Mouse (Mus musculus) hindbrain, embryonic 10.5 days (tissue): ENCODE measurements around the gene Cngb1. TPM values are rescaled to one million over a fixed set of nuclear protein-coding genes. Genes with fewer than 3 reads are reported as not detected.
A peak's percentile ranks its signal among the peaks of the same experiment; 100 is the strongest.

Source experiments
- DNase-seq: peaks from one replicate; pipeline ENCODE4 v3.0.0-alpha.2; 2017; ENCODE audit warnings: low spot score
- H3K27ac ChIP-seq: fragments of 300-500 bp; sonication (generic); 2 replicates; pipeline ENCODE4 v1.5.1; 2016; ENCODE audit warnings: mild to moderate bottlenecking, moderate library complexity
- H3K27me3 ChIP-seq: fragments of 300-500 bp; sonication (generic); 2 replicates; pipeline ENCODE4 v1.6.1; 2016; ENCODE audit warnings: mild to moderate bottlenecking; ENCODE audit not compliant: poor library complexity, insufficient read depth, severe bottlenecking
- H3K36me3 ChIP-seq: fragments of 300-500 bp; sonication (generic); 2 replicates; pipeline ENCODE4 v1.6.1; 2016; ENCODE audit warnings: mild to moderate bottlenecking, moderate library complexity
- H3K4me1 ChIP-seq: fragments of 300-500 bp; sonication (generic); replicated peaks from 2 replicates; pipeline ENCODE4 v1.6.1; 2016; ENCODE audit warnings: mild to moderate bottlenecking
- H3K4me3 ChIP-seq: fragments of 300-500 bp; sonication (generic); 2 replicates; pipeline ENCODE4 v1.5.1; 2016; ENCODE audit warnings: mild to moderate bottlenecking, moderate library complexity
- H3K9me3 ChIP-seq: fragments of 300-500 bp; sonication (generic); 2 replicates; pipeline ENCODE4 v1.6.1; 2016; ENCODE audit warnings: mild to moderate bottlenecking, moderate library complexity
- WGBS: fragments of 180-500 bp; shearing (Covaris S2); methylation state at CpG from one replicate; pipeline ENCODE4 v1.1.7; 2016; 5-methylcytosine and 5-hydroxymethylcytosine counted together
- polyA plus RNA-seq: library from polyadenylated mRNA; unstranded; fragments of >200 nt; fragmentation: Nextera tagmentation; extraction: Ambion mirVana; gene quantifications from 2 replicates; pipeline ENCODE4 v1.2.1, GENCODE M21; 2016

The Cngb1 gene
- 0.07 and 0.59 TPM in 2 replicates for polyA plus RNA-seq

- no peak for DNase-seq
- H3K4me3 ChIP-seq: no peak within 1 kb of the TSS
- no peaks in the 10 kb centered on the region for H3K36me3 ChIP-seq
- H3K9me3 ChIP-seq: no peaks in the 10 kb centered on the region
- no peaks in the 10 kb centered on the region; the same call in 1 of the 2 replicates for H3K27me3 ChIP-seq
- 58% methylated on average over 6 of the region's 6 CpGs for WGBS
- H3K4me1 ChIP-seq: peaks cover 16% of the 10 kb centered on the region
- no peak within 1 kb of the TSS for H3K27ac ChIP-seq
Observed at GRCm38 (mm10) chr8:95306431-95306830, at the start of gene Cngb1. Gene Cngb1 (minus strand): TSS chr8:95306585.

DNA sequence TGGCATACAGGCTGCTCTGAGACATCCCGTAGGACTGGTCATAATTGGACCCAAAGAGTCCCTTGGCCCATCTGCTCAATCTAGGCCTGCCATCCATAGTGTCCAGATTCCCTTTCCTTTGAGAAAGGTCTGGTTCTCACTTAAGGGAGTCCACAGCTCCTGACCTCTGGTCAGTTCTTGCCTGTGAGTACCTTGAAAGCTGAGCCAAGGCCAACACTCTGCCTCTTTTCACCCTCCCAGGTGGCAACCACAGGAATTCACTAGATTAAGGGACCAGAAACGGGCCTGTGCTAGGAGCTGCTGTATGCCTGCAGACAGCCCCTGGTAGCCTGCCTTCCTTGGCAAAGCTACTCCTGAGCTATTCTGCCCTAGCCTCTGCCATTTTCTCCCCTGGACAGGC is 48.2 kb upstream of the Cngb1 start:
- 81% methylated on average over 2 of the region's 2 CpGs for WGBS

GRCm38 (mm10) chr8:95352871-95353866 is 46.8 kb upstream of the Cngb1 start:
- Histone ChIP-seq H3K36me3 (0 out of 2 replicates have a peak, but pooled peaks cover 6% of the 10 kb centered on the region), H3K9me3 (no peaks in the 10 kb centered on the region), H3K27ac (peak overlapping the region; percentile 95), H3K27me3 (peaks cover 33% of the 10 kb centered on the region), H3K4me1 (peaks cover 51% of the 10 kb centered on the region), H3K4me3 (peak overlapping the region; percentile 89)
- DNase-seq: peak; percentile 80
- WGBS: 2% methylated on average over 62 of the region's 62 CpGs

More for the DNA sequence above, 48.2 kb upstream of the Cngb1 start:
- no peaks in the 10 kb centered on the region for H3K9me3 ChIP-seq
- no peak overlapping the region for H3K4me3 ChIP-seq
- H3K27me3 ChIP-seq: peaks cover 27% of the 10 kb centered on the region
- H3K27ac ChIP-seq: no peak overlapping the region
- H3K4me1 ChIP-seq: peaks cover 55% of the 10 kb centered on the region
- no peak for DNase-seq
- 0 out of 2 replicates have a peak, but pooled peaks cover 6% of the 10 kb centered on the region for H3K36me3 ChIP-seq

DNA sequence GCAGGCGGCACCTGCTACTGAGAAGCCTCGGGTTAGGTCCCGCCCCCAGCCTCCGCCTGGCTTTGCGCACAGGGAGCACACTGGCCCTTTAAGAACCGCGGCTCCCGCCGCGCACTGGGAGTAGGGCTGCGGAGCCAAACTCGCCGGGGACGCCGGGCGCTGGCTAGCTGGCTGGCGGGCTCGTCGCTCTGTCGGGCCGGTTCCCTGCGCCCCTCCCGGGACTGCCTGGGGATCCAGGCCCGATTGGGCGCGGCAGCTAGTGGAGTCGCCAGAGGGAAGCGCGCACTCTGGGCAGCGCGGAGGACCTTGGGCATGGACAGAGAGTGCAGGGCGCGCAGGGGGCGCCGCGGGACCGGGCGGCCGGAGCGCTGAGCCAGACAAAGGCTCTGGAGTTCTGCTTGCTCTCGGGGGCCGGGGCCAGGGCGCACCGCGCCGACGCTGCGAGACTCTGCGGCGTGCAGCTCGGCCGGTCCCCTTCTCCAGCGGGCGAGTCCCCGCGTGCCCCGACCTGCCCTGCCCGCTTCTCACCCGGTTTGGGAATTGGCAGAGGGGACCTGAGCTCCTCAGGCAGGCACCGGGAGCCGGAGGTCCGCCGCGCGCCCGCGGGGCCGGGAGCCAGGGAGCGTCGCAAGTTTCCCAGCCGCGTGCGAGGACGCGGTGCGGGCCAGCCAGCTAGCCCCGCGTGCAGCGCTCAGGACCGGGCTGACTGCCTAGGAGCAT is 45.9 kb upstream of the Cngb1 start, which contains the start of gene Mmp15:
Mmp15 (plus strand) TSS at position 118 of the 720 bp plus-strand sequence.
- H3K4me3 ChIP-seq: peak within 1 kb of the TSS; percentile 89
- 0 out of 2 replicates have a peak, but pooled peaks cover 6% of the 10 kb centered on the region for H3K36me3 ChIP-seq
- peaks cover 51% of the 10 kb centered on the region for H3K4me1 ChIP-seq
- peak within 1 kb of the TSS; percentile 95 for H3K27ac ChIP-seq
- WGBS: under 1% methylated on average over 80 of the region's 80 CpGs
- peaks cover 38% of the 10 kb centered on the region for H3K27me3 ChIP-seq
- no peaks in the 10 kb centered on the region for H3K9me3 ChIP-seq
- DNase-seq: peak; percentile 83

DNA sequence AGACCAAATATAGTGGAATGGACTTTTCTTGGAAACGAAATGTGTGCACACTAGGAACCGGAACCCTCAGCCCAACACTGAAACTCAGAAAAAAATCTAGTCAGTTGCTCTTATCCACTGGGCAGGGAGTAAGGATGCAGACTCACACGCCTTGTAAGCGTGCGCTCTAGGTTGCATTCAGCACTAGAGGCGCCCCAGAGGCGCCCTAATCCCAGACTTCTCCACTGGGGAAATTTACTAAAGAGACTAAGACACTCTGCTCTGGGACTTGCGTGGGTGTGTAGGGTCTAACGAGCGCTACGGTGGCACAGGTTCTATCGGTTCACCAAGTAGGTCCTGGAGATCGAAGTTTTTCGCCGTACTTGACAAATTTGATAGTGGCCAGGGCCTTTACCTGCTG is 45.1 kb upstream of the Cngb1 start:
- 3% methylated on average over 15 of the region's 15 CpGs for WGBS
- H3K27me3 ChIP-seq: peaks cover 38% of the 10 kb centered on the region
- peak overlapping the region; percentile 89 for H3K4me3 ChIP-seq

DNA sequence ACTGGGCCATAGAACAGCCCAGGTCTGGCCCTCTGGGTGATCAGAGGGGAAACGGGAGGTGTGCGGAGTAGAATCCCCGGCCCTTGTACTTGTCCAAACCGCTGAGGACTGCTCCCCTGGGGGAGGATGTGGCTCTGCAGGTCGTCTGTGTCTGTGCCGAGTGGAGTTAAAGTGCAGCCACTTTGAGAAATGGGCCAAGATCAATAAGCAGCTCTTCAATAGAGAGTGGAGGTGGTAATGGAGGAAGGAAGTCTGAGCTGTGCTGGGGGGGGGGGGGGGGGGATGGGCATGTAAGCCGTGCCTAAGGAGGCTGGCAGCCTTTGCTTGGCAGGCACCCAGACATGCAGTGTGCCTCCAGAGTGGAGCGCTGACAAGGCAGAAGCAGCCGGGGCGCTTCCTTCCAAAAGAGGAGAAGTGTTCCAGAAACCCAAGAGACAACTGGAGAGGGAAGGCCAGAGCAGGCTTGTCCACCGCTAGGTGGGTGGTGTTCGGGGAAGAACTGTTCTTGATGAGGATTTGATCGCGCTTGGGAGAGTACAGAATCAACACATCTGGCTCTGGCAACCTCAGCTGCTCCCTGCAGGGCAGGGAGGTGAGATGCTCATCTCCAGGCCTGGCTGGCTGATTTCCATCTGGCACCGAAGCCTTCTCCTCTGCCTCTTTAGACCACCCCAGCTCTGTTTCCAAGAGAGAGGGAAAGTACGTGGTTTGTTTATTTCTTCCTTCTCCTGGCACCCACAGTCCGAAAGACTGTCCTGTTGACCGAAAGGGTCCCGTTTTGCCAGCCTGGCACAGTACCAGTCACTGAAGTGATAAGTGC is 42.6 kb upstream of the Cngb1 start:
- H3K36me3 ChIP-seq: peaks cover 18% of the 10 kb centered on the region
- no peak overlapping the region for H3K4me3 ChIP-seq
- H3K4me1 ChIP-seq: peaks cover 42% of the 10 kb centered on the region
- H3K27ac ChIP-seq: no peak overlapping the region
- DNase-seq: no peak
- no peaks in the 10 kb centered on the region for H3K9me3 ChIP-seq
- H3K27me3 ChIP-seq: peaks cover 38% of the 10 kb centered on the region
- WGBS: 66% methylated on average over 19 of the region's 19 CpGs

More for the DNA sequence above, 45.1 kb upstream of the Cngb1 start:
- Histone ChIP-seq H3K4me1 (peaks cover 51% of the 10 kb centered on the region), H3K9me3 (no peaks in the 10 kb centered on the region), H3K27ac (peak overlapping the region; percentile 95; the same call in 1 of the 2 replicates), H3K36me3 (0 out of 2 replicates have a peak, but pooled peaks cover 6% of the 10 kb centered on the region)
- DNase-seq: peak; percentile 54

GRCm38 (mm10) chr8:95348356-95348755 is 42.0 kb upstream of the Cngb1 start:
- peaks cover 35% of the 10 kb centered on the region for H3K4me1 ChIP-seq
- 89% methylated on average over 2 of the region's 2 CpGs for WGBS

DNA sequence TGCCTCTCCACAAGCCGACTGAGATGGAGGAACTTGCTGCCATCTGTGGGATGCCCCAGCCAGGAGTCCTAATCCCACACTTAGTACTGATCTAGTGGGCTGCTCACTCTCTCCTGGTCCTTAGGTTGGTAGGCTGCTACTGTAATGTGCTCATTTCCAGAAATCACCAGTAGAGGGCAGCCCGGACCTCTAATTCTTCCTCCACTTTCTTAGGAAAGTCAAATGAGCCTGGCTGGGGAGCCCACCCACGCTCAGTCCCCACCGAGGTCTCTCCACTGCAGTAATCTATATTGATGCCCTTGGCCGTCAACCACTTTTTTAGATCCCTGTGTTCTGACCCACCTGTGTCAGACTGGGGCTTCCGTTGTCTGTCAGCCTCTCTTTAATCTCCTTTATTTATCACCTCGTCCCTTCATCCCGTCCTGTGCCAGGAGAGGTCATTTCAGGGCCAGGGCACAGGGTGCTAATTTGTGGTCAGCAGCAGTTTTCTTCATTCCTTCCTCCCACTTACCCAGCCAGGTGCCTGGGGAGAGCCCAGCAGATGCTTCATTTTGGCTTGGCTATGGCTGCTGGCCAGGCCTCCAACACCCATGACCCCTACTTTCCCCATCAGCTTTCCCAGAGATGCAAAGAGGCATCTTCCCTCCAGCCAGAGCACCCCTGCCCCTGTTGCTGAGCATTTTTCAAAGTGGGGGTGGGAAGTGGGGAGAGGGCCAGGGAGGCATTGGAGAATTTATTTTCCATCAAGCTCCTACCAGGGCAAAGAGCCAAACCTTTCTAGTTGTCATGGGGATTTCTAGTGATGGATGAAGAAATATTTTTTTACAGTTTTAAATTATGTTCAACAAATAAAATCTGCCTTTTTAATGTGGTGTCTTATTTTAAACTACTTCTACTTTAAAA is 40.5 kb upstream of the Cngb1 start:
- peaks cover 31% of the 10 kb centered on the region for H3K27me3 ChIP-seq
- WGBS: 37% methylated on average over 8 of the region's 8 CpGs
- peak; percentile 76 for DNase-seq
- H3K4me1 ChIP-seq: peaks cover 21% of the 10 kb centered on the region
- peaks cover 32% of the 10 kb centered on the region for H3K36me3 ChIP-seq
- H3K4me3 ChIP-seq: no peak overlapping the region
- H3K27ac ChIP-seq: no peak overlapping the region
- no peaks in the 10 kb centered on the region for H3K9me3 ChIP-seq

More at GRCm38 (mm10) chr8:95348356-95348755, 42.0 kb upstream of the Cngb1 start:
- no peaks in the 10 kb centered on the region for H3K9me3 ChIP-seq
- DNase-seq: no peak
- H3K27me3 ChIP-seq: peaks cover 38% of the 10 kb centered on the region
- no peak overlapping the region for H3K4me3 ChIP-seq
- H3K27ac ChIP-seq: no peak overlapping the region
- peaks cover 24% of the 10 kb centered on the region for H3K36me3 ChIP-seq

DNA sequence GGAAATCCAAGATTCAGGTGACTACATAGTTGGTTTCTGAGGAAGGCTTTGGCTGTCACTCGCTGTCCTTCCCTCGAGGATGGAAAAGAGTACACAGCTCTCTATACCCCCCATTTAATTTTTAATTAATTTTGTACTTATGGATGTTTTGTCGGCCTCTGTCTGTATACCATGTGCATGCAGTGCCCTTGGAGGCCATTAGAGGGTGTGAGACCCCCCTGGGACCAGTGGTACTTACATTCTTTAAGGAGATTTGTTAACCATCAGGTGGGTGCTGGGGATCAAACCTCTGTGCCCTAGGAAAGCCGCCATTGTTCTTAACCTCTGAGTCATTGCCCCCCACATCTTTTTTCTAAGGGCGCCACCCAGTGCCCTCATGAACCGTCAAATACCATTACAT is 38.3 kb upstream of the Cngb1 start:
- Histone ChIP-seq H3K36me3 (peaks cover 52% of the 10 kb centered on the region), H3K4me1 (peaks cover 10% of the 10 kb centered on the region), H3K27me3 (peaks cover 11% of the 10 kb centered on the region; the same call in 1 of the 2 replicates), H3K4me3 (no peak overlapping the region), H3K9me3 (no peaks in the 10 kb centered on the region), H3K27ac (no peak overlapping the region)
- DNase-seq: no peak
- 76% methylated on average over 6 of the region's 6 CpGs for WGBS

DNA sequence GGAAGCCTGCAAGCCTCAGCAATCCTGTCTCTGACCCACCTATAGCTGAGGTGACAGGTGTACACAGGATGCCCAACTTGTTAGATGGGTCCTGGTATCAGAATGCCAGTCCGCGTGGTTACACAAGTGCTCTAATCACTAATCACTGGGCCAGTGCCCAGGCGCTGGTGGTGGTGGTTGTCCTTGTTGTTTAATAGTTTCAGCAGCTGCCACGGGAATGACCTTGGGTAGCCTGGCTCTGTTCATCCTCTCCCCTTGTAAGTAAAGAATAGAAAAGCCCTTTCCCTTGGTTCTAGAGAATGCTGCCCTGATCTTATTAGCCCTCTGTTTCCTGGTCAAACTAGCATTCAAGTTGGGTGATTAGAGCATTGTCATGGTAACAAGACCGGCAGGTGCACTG is 35.3 kb upstream of the Cngb1 start:
- no peak overlapping the region for H3K4me3 ChIP-seq
- no peaks in the 10 kb centered on the region for H3K27me3 ChIP-seq
- H3K36me3 ChIP-seq: peaks cover 74% of the 10 kb centered on the region
- H3K27ac ChIP-seq: no peak overlapping the region
- H3K9me3 ChIP-seq: no peaks in the 10 kb centered on the region
- WGBS: 66% methylated on average over 5 of the region's 5 CpGs
- H3K4me1 ChIP-seq: no peaks in the 10 kb centered on the region
- no peak for DNase-seq

DNA sequence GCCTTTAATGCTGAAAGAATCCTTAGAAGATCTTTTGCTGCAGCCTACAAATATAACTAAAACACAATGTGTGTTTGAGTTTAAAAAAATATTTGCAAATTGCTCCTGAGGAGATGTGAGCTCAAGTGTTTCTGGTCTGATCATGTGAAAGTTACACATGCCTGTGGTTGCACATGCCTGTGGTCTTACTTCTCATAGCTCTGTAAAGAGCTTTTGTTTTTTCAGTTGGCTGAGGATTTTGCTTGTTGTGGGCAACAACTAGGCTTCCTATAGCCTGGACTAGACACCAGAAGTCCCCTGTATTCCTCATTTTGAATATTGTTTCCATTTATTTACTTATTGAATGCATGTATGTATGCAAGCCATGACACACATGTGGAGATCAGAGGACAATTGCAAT is 30.0 kb upstream of the Cngb1 start:
- peaks cover 14% of the 10 kb centered on the region for H3K4me1 ChIP-seq
- H3K4me3 ChIP-seq: no peak overlapping the region
- H3K27me3 ChIP-seq: no peaks in the 10 kb centered on the region
- DNase-seq: no peak
- H3K9me3 ChIP-seq: no peaks in the 10 kb centered on the region
- H3K27ac ChIP-seq: no peak overlapping the region
- peaks cover 58% of the 10 kb centered on the region for H3K36me3 ChIP-seq
